Mouse (Mus musculus): ENCODE results near the gene Fgf13. TPM values are rescaled to one million over a fixed set of nuclear protein-coding genes. Genes with fewer than 3 reads are reported as not detected.

Fgf13 gene
- 4.1 to 8.6 TPM (median 4.8 TPM) in 3 replicates for total RNA-seq (2017)

DNA sequence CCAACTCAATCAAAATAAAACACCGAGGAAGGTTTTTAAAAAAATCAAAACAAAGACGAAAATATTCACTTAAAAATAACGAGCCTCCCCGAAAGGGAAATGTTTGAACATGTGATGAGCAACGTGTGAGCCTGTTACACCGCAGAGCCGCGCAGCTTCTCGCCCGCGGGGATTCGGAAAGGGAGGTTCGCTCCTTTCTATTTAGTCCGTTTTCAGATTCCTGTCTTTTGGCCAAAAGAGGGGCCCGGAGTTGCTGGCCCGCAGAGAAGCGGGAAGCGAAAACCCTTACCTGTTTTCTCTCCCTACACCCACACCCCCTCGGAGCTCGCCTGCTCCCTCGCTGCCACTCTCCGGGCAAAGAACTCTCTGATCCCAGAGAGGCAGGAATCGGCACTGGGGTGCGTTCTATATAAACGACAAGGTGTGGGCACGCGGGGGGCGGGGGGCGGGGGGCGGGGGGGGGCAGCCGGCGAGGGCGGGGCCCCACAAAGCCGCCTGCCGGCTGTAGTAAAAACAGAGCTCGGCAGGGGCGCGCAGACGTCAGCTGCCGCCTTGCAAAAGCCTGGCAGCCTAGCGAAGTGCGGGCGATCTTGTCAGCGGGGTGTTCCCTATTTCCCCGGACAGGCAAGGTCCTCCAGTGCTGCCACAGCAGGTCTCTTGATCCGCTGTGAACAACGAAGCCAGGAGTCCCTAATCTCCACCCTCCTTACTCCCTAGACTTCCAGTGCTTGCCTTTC lies at the start of gene Fgf13:
Fgf13 (minus strand) TSS at position 377 of the 737 bp plus-strand sequence.
- ATAC-seq (replicated peaks; ENCODE audit: insufficient number of reproducible peaks, low FRiP score, low TSS enrichment, poor library complexity, severe bottlenecking), result no peak

DNA sequence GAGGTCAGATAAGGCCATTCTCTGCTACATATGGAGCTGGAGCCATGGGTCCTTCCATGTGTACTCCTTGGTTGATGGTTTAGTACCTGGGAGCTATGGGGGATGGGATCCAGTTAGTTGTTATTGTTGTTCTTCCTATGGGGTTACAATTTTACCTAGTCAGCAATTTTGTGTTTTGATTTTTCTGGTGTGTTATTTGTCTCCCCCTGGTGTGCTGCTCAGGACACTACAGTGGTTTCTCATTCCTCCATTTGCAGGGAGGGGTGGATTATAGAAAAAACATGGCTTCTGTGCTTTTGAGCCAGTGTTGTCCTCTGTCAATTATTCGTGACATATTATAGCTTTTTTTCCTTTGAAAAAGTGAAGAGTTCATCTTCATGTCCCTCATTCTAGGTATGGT lies 38.7 kb upstream of the Fgf13 start:
- ATAC-seq (replicated peaks; ENCODE audit: insufficient number of reproducible peaks, low FRiP score, low TSS enrichment, poor library complexity, severe bottlenecking), result no peak

DNA sequence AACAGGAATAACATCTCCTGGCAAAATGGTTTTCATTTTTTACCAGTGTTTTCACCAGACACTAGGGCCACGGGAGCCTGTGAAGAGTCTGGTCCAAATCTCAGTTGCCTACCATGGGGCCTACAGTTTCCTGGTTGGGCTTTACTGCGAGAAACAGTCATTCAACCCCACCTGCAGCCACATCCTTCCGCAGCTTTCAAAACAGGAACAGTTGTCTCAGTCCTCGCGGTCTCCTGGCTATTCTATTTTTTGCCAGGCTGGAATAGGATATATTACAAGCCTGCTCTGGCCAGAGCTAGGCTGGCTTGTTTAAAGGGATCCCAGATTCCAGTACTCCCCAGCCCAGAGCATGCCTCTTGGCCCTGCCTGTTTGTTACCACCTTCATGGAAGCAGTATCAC lies 21.2 kb upstream of the Fgf13 start:
- no peak for ATAC-seq (replicated peaks; ENCODE audit: insufficient number of reproducible peaks, low FRiP score, low TSS enrichment, poor library complexity, severe bottlenecking)

DNA sequence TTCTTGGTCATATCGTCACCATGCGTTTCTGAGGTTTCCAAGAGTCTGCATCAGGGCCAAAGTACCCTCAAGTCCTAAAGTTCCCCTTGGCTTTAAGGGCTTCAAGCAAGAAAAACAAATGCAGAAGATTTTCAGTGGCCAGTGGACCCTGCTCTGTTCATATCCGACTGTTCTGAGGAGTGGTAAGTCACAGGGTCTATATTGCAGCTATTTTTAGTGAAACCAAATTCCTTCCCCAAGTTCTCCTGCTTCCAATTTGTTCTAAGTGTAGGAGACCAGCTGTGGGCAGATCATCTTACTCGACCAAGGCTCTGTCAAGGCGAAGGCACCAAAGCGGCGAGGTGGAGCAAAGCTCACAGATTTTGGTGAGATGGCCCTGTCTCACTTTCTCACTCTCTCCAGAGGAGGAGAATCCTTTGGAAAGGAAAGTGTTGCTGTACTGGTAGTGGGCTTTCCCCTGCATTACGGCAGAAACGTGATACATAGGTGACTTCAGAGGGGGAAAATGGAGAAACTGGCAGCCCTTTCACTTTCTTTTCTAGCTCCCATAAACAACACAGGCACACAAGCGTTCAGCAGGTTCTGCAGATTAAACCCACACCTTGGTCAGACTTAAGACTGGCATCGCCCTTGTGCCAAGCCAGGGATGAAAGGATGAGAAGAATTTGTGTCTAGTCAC lies 17.8 kb upstream of the Fgf13 start:
- ATAC-seq (replicated peaks; ENCODE audit: insufficient number of reproducible peaks, low FRiP score, low TSS enrichment, poor library complexity, severe bottlenecking), result no peak

DNA sequence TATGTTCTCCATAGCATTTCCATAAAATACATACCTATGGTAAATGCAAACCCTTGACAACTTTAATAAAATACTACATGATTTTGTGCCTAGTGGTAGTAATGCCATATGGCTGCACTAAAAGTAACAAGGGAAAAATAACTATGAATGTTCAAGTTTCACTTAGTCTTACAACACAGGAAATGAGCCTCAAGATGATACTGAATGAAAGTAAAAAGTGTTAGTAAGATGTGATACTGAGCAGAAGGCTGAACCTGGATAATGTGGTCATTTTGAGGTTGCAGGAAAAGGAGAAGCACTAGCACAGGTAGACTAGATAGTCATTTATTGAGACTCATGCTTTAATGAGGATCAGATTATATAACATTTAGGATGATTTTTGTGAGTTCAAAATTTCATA lies 16.2 kb upstream of the Fgf13 start:
- ATAC-seq (replicated peaks; ENCODE audit: insufficient number of reproducible peaks, low FRiP score, low TSS enrichment, poor library complexity, severe bottlenecking), result no peak

DNA sequence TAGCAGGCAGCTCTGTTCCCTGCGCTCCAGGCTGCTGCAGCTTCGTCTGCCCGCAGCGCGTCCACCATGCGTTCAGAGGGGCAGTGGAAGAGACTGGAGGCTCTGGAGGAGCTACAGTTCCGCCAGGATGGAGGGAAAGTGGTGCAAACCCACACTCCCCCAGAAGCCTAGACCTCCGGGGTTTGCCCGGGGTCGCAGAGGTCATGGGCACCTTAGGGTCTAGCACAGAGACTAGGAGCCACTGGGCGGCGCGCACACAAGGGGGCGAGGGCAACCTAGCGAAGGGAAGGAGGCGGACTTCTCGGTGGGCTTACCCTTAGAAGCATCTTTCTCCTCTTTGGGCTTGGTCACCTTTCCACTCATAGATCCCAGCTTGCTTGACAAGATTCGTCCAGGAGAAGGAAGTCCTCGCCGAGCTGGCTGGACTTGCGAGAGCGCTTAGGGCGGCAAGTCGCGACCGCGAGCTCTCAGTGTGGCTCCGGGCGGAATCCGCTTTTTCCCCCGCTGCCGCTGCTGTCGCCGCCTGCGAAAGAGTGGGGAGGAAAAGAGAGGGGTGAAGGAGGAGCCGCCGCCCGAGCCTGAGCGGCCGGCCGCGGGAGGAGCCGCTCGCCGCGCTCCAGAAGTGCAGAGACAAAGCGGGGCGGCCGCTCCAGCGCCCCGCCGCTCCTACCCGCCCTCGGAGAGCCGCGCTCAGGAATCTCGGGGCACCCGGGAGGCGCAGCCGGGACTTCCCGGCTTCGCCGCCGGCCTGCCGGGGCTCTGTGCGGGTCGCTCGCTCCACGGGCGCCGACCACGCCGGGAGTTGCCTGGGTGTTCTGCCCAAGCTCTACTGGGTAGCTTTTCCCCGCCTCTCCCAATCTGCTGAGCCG lies 811 bp downstream of the Fgf13 start:
- ATAC-seq (replicated peaks; ENCODE audit: insufficient number of reproducible peaks, low FRiP score, low TSS enrichment, poor library complexity, severe bottlenecking), result no peak

DNA sequence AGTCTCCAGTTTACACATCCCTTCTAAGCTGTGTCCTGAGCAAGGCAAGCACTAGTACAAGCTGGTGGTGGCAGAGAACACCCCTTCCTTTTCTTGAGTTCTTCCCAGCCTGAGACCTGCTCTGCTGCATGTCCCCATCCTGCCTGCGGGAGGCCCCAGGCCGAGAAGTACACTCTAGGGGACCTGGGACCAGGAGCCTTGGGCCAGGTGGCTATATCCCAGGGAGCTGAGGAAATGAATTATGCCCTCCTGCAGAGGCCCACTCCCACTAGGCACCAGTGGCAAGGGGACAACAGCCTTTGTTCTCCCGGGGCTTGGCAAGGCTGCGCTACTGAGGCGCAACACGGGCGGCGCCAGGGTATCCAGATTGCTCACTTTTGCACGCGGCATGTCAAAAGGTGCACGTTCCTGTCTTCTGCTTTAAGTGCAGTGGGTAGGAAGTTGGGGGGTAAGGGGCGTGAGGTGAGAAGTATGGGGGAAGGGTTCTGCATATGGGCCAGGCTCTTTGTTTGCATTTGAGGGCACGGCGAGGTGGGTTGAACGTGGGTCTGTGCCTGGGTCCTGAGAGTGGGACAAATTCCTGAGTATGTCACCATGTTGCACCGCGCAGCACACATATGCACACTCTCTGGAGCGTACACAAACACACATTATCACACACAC lies 1.7 kb downstream of the Fgf13 start:
- ATAC-seq (replicated peaks; ENCODE audit: insufficient number of reproducible peaks, low FRiP score, low TSS enrichment, poor library complexity, severe bottlenecking), result no peak

DNA sequence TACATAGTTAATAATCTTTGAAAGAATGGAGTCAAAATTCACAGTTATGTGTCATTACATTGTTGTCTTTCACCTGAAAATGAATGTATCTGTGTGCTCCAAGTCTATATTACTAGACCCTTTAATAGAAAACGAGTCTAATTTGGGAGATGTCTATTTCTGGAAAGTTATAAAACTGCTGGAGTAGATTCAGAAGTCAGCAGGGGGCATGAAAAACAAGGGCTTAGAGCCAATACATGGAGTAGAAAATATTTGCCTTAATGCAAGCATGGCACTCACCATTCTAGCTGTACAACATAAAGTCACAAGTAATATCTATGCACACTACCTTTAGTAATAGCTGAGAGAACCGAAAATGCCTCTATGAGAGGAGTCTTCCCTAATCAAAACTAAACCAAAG lies 19.9 kb downstream of the Fgf13 start:
- ATAC-seq (replicated peaks; ENCODE audit: insufficient number of reproducible peaks, low FRiP score, low TSS enrichment, poor library complexity, severe bottlenecking), result no peak

DNA sequence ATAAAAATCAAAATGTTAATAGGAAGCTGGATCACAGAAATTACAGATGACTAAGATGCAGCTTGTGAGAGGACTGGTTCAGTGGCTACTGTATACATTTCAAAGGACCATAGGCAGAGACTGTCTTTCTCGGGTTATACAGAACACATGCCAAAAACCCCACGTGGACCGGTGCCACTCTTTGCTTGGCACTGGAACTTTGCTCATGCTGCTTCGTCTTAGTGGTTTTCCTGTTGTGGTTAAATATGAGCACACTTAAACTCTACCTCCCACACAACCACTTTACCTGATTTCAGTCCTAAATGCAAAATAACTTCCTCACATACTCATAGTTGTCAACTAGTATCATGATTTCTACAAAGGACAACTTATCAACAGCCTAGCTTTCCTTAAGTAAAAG lies 59.6 kb downstream of the Fgf13 start:
- no peak for ATAC-seq (replicated peaks; ENCODE audit: insufficient number of reproducible peaks, low FRiP score, low TSS enrichment, poor library complexity, severe bottlenecking)

DNA sequence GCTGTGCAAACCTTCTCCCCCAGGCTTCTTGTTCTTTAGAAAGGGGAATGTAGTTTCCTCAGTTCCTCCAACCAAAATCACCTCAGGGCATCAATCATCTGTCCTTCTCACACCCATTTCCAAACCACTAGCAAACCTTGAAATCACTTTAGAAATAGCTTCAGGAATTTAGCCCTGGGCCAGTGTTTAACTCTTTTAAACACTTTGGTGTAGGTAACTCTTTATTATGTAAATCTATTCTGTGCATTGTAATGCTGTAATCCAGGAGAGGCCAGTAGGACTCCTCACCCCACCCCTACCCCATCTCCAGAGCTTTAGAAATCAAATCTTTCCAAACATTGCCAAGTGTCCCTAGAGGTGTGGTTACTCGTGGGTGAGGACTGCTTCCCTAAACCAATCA lies 74.5 kb downstream of the Fgf13 start:
- no peak for ATAC-seq (replicated peaks; ENCODE audit: insufficient number of reproducible peaks, low FRiP score, low TSS enrichment, poor library complexity, severe bottlenecking)

DNA sequence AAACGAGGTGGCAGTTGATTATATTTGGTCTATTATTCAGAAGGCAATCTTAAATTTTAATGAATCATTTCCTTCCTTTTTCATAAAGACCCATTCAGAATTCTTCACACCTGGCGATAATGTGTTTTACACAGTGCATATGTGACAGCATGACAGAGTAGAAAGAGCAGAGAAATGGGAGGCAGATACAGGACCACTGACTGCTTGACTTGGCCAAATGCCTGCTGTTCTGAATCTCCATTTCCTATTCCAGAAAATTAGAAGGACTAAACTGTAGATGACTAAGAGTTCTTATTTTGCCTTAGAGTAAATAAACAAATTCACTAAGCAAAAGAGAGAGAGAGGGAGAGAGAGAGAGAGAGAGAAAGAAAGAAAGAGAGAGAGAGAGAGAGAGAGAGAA lies 82.4 kb downstream of the Fgf13 start:
- ATAC-seq (replicated peaks; ENCODE audit: insufficient number of reproducible peaks, low FRiP score, low TSS enrichment, poor library complexity, severe bottlenecking), result no peak

DNA sequence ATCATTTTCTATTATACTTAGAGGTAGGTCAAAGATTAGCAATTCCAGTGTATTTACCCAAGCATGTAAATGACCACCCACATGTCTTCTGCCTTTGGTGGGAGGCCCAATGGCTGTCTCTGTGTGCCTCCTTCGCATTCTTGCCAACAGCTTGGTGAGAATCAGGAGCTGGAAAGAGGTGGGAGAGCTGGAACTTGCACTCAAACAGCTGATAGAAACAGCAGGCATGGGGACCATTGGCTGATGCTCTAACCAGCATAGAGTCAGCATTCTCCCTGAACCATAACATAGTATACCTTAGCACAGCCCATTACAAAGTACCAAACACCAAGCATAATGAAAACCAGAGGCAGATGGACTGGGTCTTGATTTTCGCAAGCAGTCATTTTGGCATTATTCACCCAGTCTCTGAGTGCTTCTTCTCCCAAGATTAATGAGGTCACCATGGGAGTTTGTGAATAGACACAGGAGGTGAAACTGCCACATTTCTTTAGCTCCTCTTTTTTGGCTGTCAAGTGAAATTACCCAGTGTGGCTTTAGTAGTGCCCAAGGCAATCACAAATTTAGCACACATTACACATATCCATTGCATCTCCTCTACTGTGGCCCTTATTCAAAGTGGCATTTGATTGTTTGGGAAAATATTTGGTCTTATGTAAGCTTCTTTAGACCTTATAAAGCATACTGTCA lies 165.1 kb downstream of the Fgf13 start:
- no peak for ATAC-seq (replicated peaks; ENCODE audit: insufficient number of reproducible peaks, low FRiP score, low TSS enrichment, poor library complexity, severe bottlenecking)

DNA sequence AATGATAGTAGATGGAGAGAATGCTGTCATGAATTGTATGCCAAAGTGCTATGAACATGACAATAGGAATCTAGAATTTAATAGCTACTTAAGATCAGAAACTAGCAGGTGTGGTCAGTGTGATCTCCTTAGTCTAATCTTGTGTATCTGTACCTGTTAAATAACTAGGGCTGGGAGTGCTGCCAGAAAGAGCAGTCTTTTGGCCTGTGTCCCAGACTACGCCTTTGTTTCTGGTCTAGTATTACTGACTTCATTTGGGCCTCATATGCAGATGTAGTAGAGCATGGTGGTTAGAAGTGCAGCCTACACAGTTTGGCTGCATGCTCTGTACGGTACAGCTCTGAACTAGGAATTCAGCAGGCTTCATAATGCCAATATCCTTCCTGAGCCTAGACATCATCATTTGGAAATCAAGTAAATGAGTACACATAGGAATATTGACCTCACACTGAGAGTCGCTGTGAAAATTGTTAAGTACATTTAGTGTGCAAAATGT lies 276.9 kb downstream of the Fgf13 start:
- no peak for ATAC-seq (replicated peaks; ENCODE audit: insufficient number of reproducible peaks, low FRiP score, low TSS enrichment, poor library complexity, severe bottlenecking)

DNA sequence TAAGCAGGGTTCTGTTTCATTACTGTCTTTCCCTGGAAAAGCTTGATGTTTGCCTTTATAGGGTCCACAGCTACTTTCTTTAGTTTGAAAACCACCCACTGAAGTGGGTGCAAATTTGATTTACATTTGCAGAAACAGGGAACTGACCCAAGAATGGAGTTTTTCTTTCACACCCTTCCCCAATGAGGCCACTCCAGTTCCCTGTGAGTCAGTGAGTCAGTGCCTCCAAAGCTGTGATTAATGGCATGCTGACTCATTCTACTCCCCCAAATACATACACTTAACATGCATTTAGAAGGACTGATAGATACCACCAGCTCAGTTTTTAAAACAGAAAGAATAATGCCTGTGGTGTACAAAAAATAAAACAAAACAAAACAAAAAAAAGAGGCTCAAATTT lies 316.3 kb downstream of the Fgf13 start:
- no peak for ATAC-seq (replicated peaks; ENCODE audit: insufficient number of reproducible peaks, low FRiP score, low TSS enrichment, poor library complexity, severe bottlenecking)

DNA sequence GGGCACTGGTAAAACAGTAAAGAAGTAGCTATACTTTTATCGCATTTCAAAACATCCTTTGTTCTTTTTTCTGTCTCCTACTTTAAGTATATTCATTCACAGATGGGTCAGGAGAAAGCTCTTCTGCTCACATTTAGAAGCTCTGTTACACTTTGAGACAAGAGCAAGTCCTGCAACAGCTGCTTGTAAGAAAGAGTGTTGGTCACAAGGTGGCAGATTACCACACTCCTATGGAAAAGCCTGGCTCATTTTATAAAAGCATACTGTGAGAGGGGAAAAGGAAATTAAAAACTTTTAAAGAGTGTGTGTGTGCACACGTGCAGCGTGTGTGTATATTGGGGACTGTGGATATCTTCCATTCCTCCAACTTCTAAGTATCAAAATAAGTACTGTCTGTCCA lies 324.1 kb downstream of the Fgf13 start:
- ATAC-seq (replicated peaks; ENCODE audit: insufficient number of reproducible peaks, low FRiP score, low TSS enrichment, poor library complexity, severe bottlenecking), result no peak

DNA sequence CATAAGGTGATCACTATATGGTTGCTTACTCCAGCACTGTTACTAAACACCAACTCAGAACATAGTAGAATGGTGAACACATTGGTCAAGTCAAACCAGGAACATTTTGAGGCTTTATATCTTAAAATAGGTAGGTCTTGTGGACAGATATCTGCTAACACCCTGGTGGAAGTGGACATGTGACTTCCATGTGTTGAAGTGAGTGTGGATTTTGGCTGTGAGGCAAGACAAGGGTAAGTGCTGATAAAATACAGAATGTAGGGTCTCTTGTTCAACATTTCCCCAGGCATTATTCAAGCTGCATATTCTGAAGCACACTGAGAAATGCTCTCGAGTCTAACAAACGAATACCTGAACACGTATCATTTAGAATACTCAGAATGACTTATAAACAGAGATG lies 324.7 kb downstream of the Fgf13 start:
- no peak for ATAC-seq (replicated peaks; ENCODE audit: insufficient number of reproducible peaks, low FRiP score, low TSS enrichment, poor library complexity, severe bottlenecking)

DNA sequence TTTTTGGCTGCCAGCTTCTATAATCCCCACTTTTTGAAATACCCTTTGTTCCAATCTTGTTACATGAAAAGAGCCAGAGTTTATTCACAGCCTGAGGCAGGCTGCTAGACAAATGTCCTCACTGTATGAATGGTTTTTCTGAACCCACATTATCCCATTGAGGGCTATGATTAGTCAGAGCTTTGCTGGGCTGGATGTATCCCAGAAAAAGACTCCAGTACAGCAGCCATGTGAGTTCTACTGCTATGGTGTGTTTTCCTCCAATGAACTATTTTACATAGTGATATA lies 326.5 kb downstream of the Fgf13 start:
- no peak for ATAC-seq (replicated peaks; ENCODE audit: insufficient number of reproducible peaks, low FRiP score, low TSS enrichment, poor library complexity, severe bottlenecking)

DNA sequence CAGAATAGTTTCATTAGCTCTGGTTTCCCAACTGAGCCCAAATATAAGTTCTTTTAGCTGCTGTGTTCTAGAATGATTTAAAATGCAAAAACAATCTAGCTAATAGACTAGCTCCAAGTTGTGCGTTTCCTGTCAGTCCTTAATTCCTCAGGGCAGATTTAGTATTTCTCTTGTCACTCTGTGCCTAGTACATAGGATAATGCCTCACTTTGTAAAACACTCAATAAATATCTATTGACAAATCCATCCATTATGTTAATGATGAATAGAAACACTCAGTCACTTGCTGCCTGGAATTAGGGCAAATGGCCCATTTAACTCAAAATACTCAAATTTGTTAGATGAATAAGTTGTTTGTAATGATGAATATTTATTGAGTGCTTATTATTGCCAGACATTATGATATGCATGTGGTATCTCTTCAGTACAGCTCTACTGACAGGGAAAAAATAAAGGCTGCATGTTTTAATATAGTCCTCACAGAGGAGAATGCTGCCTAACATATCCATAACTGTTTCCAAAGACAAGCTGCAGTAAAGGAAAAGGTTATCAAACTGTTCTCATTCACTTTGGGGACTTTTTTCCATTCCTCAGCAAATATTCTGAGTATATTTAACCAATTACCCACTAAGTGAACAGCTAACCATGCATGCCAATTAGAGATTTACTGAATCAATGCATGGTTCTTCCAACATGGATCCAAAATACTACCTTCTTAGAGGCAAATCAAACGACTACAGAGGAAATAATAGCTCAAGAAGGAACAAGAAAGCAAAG lies 327.0 kb downstream of the Fgf13 start:
- ATAC-seq (replicated peaks; ENCODE audit: insufficient number of reproducible peaks, low FRiP score, low TSS enrichment, poor library complexity, severe bottlenecking), result no peak

Measured in monocyte, adult 5-6 weeks (primary cell).